Mouse (Mus musculus) embryonic facial prominence, embryonic 14.5 days (tissue): ENCODE results near the gene Josd2. TPM values are rescaled to one million over a fixed set of nuclear protein-coding genes. Genes with fewer than 3 reads are reported as not detected.

Experiments
- ATAC-seq: fragments of 200-750 bp; cut with Nextera tagmentation; 2 replicates; pipeline ENCODE4 v1.8.0; 2017; ENCODE audit warnings: low read depth, moderate number of reproducible peaks, moderate TSS enrichment
- DNase-seq: peaks from one replicate; pipeline ENCODE4 v3.0.0-alpha.2; 2015; ENCODE audit warnings: low spot score
- H3K27ac ChIP-seq: fragments of 300-500 bp; sonication (generic); replicated peaks from 2 replicates; pipeline ENCODE4 v1.5.1; 2014; ENCODE audit warnings: low read depth, mild to moderate bottlenecking, low read length, moderate library complexity
- H3K27me3 ChIP-seq: fragments of 300-500 bp; sonication (generic); replicated peaks from 2 replicates; pipeline ENCODE4 v1.6.1; 2014; ENCODE audit warnings: low read length; ENCODE audit not compliant: control insufficient read depth, insufficient read depth
- H3K36me3 ChIP-seq: fragments of 300-500 bp; sonication (generic); 2 replicates; pipeline ENCODE4 v1.6.1; 2014; ENCODE audit warnings: low read length, mixed read lengths; ENCODE audit not compliant: control insufficient read depth, insufficient read depth
- H3K4me1 ChIP-seq: fragments of 300-500 bp; sonication (generic); 2 replicates; pipeline ENCODE4 v1.6.1; 2014; ENCODE audit warnings: antibody characterized with exemption, low read length; ENCODE audit not compliant: control insufficient read depth, insufficient read depth
- H3K4me2 ChIP-seq: fragments of 300-500 bp; sonication (generic); 2 replicates; pipeline ENCODE4 v1.6.1; 2014; ENCODE audit warnings: low read depth, mild to moderate bottlenecking, low read length, moderate library complexity, mixed read lengths
- H3K4me3 ChIP-seq: fragments of 300-500 bp; sonication (generic); 2 replicates; pipeline ENCODE4 v1.5.1; 2014; ENCODE audit warnings: low read depth, mild to moderate bottlenecking, low read length
- H3K9ac ChIP-seq: fragments of 300-500 bp; sonication (generic); 2 replicates; pipeline ENCODE4 v1.6.1; 2014; ENCODE audit warnings: low read depth, mild to moderate bottlenecking, low read length, moderate library complexity, mixed read lengths
- H3K9me3 ChIP-seq: fragments of 300-500 bp; sonication (generic); 2 replicates; pipeline ENCODE4 v1.6.1; 2016; ENCODE audit warnings: low read length; ENCODE audit not compliant: control insufficient read depth
- WGBS: fragments of 180-500 bp; shearing (Covaris S2); extraction: QIAGEN DNeasy Blood & Tissue Kit; methylation state at CpG from one replicate; pipeline ENCODE4 v1.1.7; 2014; 5-methylcytosine and 5-hydroxymethylcytosine counted together
- polyA plus RNA-seq: library from polyadenylated mRNA; unstranded; fragments of >200 nt; fragmentation: Nextera tagmentation; extraction: Ambion mirVana; gene quantifications from 2 replicates; pipeline ENCODE4 v1.2.1, GENCODE M21; 2014

Gene Josd2
- polyA plus RNA-seq, 1 experiment from 2014 or later = 91.2 TPM

DNA sequence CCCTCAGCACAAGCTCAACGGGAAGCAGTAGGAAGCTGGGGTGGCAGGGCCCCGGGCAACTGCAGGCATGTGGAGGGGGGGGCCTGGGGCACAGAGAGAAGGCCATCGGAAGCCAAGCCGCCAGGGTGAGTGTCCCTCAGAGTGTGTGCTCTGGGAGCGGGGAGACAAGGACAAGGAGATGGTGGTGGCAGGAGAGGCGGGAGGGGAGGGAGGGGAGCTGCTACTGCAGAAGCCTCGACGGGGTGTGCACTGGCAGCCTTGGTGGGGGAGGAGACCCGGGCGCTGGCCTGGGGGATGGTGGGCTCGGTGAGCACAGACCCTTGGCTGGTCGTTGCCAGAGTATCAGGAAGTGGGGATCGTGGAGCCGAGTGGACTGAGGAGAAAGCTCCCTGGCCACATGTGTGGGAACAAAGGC, 25.4 kb upstream of the Josd2 start:
- WGBS = 4% methylated on average over 13 of the region's 14 CpGs
- peak overlapping the region; percentile 66 for H3K9ac ChIP-seq
- H3K27ac ChIP-seq = no peak overlapping the region; the same call in 1 of the 2 replicates
- DNase-seq (peak; percentile 24), ATAC-seq (peak; percentile 38; the same call in 1 of the 2 replicates)
- H3K4me3 ChIP-seq = peak overlapping the region; percentile 39
- no peaks in the 10 kb centered on the region for H3K36me3 ChIP-seq
- H3K4me1 ChIP-seq = no peaks in the 10 kb centered on the region
- peaks cover 73% of the 10 kb centered on the region for H3K27me3 ChIP-seq
- peak overlapping the region; percentile 61 for H3K4me2 ChIP-seq
- H3K9me3 ChIP-seq = no peaks in the 10 kb centered on the region

GRCm38 (mm10) chr7:44443268-44444173, 24.3 kb upstream of the Josd2 start:
- WGBS = 5% methylated on average over 17 of the region's 20 CpGs

DNA sequence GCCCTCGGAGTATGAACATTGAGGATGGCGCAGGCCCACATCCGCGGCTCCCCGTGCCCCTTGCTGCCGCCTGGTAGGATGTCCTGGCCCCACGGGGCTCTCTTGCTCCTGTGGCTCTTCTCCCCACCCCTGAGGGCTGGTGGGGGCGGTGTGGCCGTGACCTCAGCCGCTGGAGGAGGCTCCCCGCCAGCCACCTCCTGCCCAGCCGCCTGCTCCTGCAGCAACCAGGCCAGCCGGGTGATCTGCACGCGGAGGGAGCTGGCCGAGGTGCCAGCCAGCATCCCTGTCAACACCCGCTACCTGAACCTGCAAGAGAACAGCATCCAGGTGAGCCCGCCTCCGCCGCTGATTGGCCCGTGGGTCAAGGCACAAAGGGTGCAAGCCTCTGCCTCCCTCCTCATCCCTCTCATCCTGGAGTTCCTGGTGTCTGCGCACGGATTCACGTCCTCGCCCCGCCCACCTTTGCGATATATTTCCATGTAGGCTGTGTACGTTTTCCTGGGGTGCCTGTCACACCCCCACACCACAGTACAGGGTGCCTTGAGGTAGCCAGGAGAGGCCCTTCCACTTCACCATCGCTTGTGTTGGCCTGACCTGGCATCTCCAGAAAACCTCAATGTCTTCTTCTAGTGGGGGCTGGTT, 22.8 kb upstream of the Josd2 start:
- peaks cover 62% of the 10 kb centered on the region for H3K27me3 ChIP-seq
- WGBS = 22% methylated on average over 20 of the region's 29 CpGs
- H3K9ac ChIP-seq = peak overlapping the region; percentile 30; the same call in 1 of the 2 replicates
- H3K4me2 ChIP-seq = no peak overlapping the region
- ATAC-seq (no peak), DNase-seq (no peak)
- no peaks in the 10 kb centered on the region for H3K9me3 ChIP-seq
- H3K36me3 ChIP-seq = no peaks in the 10 kb centered on the region
- no peak overlapping the region for H3K27ac ChIP-seq
- H3K4me1 ChIP-seq = no peaks in the 10 kb centered on the region
- no peak overlapping the region for H3K4me3 ChIP-seq

More at GRCm38 (mm10) chr7:44443268-44444173, 24.3 kb upstream of the Josd2 start:
- H3K4me1 ChIP-seq = no peaks in the 10 kb centered on the region
- no peak overlapping the region for H3K27ac ChIP-seq
- ATAC-seq = peak; percentile 24; the same call in 1 of the 2 replicates
- peak; percentile 31 for DNase-seq
- H3K27me3 ChIP-seq = peaks cover 68% of the 10 kb centered on the region
- H3K9ac ChIP-seq = peak overlapping the region; percentile 66
- H3K36me3 ChIP-seq = no peaks in the 10 kb centered on the region
- no peaks in the 10 kb centered on the region for H3K9me3 ChIP-seq
- H3K4me3 ChIP-seq = peak overlapping the region; percentile 39
- H3K4me2 ChIP-seq = peak overlapping the region; percentile 61

DNA sequence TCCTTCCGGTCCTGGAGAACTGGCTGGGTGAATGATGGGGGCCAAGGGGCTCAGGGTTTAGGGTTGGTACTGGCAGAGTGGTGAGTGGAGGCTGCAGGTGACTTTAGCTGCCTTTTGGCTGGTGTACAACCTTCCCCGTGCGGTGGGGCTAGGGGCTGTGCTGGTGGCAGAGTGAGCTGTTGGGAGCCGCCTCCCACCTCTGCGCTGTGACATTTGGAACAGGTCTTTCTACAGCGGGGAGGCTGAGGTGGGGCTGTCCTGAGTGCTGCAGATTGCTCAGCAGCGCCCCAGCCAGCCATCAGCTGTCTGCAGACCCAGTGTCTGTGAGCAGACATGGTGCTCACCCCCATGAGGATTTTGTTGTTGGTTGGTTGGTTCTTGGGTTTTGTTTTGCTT, 22.3 kb upstream of the Josd2 start:
- ATAC-seq (no peak), DNase-seq (no peak)
- Histone ChIP-seq H3K4me3 (no peak overlapping the region), H3K27me3 (peaks cover 57% of the 10 kb centered on the region), H3K27ac (no peak overlapping the region), H3K4me2 (no peak overlapping the region), H3K4me1 (no peaks in the 10 kb centered on the region), H3K9me3 (no peaks in the 10 kb centered on the region), H3K36me3 (no peaks in the 10 kb centered on the region), H3K9ac (peak overlapping the region; percentile 30; the same call in 1 of the 2 replicates)
- 23% methylated on average over 5 of the region's 7 CpGs for WGBS

GRCm38 (mm10) chr7:44446070-44446855, 21.5 kb upstream of the Josd2 start:
- Histone ChIP-seq H3K9me3 (no peaks in the 10 kb centered on the region), H3K9ac (no peak overlapping the region), H3K4me3 (no peak overlapping the region), H3K4me1 (no peaks in the 10 kb centered on the region), H3K4me2 (no peak overlapping the region), H3K36me3 (no peaks in the 10 kb centered on the region), H3K27ac (no peak overlapping the region), H3K27me3 (peaks cover 50% of the 10 kb centered on the region)
- WGBS = 55% methylated on average over 12 of the region's 12 CpGs
- ATAC-seq (no peak), DNase-seq (no peak)

DNA sequence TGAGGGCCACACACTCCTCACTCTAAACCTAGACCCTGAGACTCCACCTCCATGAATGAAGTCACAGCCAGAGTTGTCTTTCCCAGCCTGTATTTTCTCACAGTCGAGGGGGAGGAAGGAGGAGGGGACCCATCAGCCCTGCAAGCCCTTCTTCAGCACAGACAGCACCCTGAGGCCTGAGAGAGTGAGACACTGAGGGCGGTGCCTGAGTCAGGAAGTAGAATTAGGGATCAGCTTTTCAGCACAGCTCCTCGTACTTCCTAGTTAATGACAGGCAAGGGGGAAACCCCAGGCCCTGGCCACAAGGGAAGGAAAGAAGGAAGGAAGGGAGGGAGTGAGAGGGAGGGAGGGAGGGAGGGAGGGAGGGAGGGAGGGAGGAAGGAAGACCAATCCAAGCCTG, 14.5 kb upstream of the Josd2 start:
- Histone ChIP-seq H3K9ac (no peak overlapping the region), H3K27me3 (no peaks in the 10 kb centered on the region), H3K36me3 (no peaks in the 10 kb centered on the region), H3K4me2 (no peak overlapping the region), H3K9me3 (no peaks in the 10 kb centered on the region), H3K4me1 (no peaks in the 10 kb centered on the region), H3K27ac (no peak overlapping the region), H3K4me3 (no peak overlapping the region)
- 0 out of 2 replicates have a peak, but pooled peaks have one; percentile 30 for ATAC-seq
- 6% methylated on average over 3 of the region's 3 CpGs for WGBS
- no peak for DNase-seq

DNA sequence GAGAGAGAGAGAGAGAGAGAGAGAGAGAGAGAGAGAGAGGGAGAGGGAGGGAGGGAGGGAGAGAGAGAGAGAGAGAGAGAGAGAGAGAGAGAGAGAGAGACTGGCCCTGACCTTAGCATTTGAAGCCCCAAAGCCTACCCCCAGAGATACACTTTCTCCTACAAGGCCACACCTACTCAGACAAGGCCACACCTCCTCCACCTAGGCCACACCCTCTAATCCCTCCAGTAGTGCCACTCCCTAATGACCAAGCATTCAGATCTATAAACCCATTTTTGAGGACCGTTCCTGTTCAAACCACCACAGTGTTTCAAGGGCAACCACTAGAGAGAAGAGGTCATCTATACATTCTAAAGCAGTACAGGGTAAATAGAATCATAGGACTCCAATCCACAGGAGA, 11.5 kb upstream of the Josd2 start:
- no peak overlapping the region for H3K27ac ChIP-seq
- H3K36me3 ChIP-seq = no peaks in the 10 kb centered on the region
- ATAC-seq (no peak), DNase-seq (no peak)
- H3K4me2 ChIP-seq = no peak overlapping the region
- H3K4me1 ChIP-seq = no peaks in the 10 kb centered on the region
- no peak overlapping the region for H3K9ac ChIP-seq
- H3K27me3 ChIP-seq = peaks cover 12% of the 10 kb centered on the region
- H3K4me3 ChIP-seq = no peak overlapping the region
- 91% methylated on average over 1 of the region's 1 CpGs for WGBS
- H3K9me3 ChIP-seq = no peaks in the 10 kb centered on the region

- Histone ChIP-seq H3K4me2 (no peak overlapping the region), H3K36me3 (0 out of 2 replicates have a peak, but pooled peaks cover 9% of the 10 kb centered on the region), H3K27ac (no peak overlapping the region), H3K4me1 (no peaks in the 10 kb centered on the region), H3K9me3 (no peaks in the 10 kb centered on the region), H3K27me3 (peaks cover 40% of the 10 kb centered on the region), H3K4me3 (no peak overlapping the region), H3K9ac (no peak overlapping the region)
- WGBS = 69% methylated on average over 6 of the region's 6 CpGs
- ATAC-seq (no peak), DNase-seq (no peak)
Observed at GRCm38 (mm10) chr7:44460067-44460466, 7.7 kb upstream of the Josd2 start.
